Mouse (Mus musculus) right cerebral cortex, postnatal 25 days (tissue): ENCODE results near the gene Csnk1d.
A peak's percentile ranks its signal among the peaks of the same experiment; 100 is the strongest.

Source experiments
- DNase-seq: peaks from one replicate; pipeline ENCODE4 v3.0.0; 2022

The Csnk1d gene

DNA sequence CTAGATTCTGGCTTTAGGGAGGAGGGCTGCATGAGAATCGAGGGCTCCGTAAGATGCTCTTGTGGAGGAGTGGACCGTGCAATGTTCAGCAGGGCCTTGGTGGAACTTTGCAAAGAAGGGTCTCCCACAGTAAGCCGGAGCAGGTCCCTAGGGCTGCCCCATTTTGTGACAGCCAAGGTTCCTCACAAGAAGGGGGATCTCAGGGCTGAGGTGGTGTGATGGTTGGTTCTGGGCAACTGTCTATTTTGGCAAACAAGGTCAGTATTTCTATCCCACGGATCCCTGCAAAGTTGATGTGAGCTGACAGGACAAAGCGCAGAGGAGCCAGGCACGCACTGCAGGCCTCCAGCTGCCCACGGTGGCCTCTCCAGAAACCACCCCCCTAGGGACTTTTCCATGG is 39.9 kb downstream of the Csnk1d start:
- no peak for DNase-seq

GRCm38 (mm10) chr11:120950281-120951202 is 40.6 kb downstream of the Csnk1d start:
- peak; percentile 70 for DNase-seq

- no peak for DNase-seq
Measured at GRCm38 (mm10) chr11:120949863-120950262, 41.3 kb downstream of the Csnk1d start.

- no peak for DNase-seq
Measured at GRCm38 (mm10) chr11:120948861-120949851, 42.0 kb downstream of the Csnk1d start.

DNA sequence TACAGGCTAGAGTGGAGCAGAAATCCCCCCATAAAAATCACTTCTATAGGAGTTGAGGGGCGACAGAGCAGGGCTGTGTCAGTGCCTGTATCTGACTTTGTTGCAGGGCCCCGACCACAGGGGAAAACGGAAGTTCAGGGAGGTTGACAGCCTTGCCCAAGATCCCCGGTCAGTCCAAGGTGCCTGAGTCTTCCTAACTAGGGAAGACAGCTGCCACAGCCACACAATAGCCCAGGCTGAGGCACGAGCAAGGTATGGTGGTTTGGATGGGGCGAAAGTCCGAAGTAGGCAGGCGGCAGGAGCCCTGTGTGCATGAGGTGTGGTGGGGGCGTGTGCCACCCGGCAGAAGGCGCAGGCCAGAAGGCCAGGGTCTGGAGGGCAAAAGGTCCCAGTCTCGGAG is 42.8 kb downstream of the Csnk1d start, which contains the start of gene Slc16a3:
Gene Slc16a3, plus strand, starts transcription at position 153 of the 400 bp plus-strand sequence.
- DNase-seq = no peak

DNA sequence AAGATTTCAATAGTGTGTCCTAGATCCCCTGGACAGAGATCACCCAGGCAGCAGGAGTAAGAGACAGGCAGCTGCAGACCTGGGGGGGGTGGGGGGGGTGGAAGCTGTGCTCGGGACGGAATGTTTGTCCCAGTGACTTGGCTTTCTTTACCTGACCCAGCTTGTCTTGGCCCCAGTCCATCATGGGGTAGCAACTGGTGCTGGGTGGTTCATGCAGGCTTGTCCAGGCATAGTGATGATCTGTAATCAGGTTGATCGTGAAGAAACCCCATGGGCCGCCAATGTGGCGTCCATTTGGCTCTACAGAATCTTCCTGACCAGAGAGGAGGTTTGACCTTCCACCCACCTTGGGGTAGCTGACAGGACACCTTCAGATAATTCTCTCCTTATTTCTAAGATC is 45.2 kb downstream of the Csnk1d start:
- no peak for DNase-seq

DNA sequence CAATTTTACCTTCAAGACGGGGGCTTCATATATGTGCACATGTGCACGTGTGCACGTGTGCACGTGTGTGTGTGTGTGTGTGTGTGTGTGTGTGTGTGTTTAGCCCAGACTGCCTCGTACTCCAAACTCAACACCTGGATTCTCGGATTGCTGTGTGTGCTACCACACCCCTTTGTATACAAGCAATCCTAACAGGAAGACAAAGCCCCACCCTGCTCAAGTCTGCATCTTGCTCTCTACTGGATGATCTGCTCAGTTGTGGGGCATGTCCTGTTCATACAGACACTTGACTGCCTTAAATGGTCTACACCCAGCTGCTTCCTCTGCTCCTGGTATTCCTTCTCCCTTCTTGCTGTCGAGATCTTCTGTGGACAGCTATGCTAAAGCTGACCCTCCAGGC is 45.9 kb downstream of the Csnk1d start:
- DNase-seq = no peak

DNA sequence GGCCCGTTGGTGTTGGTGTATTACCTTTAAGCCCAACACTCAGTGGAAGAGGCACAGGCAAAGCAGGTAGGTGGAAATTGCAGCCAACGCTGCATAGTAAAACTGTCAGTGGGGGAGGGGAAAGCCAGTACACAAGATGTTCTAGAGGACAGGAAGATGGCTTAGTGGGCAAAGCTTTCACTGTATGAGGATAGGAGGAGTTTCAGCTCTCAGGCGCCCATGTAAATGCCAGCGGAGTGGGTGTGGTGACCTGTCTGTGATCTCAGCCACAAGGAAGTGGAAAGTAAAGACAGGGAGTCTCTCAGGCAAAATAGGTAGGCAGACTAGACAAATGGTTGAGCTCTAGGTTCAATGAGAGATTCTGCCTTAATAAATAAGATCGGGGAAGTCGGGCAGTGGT is 50.2 kb downstream of the Csnk1d start:
- no peak for DNase-seq

GRCm38 (mm10) chr11:120939712-120940341 is 51.3 kb downstream of the Csnk1d start:
- no peak for DNase-seq

GRCm38 (mm10) chr11:120938795-120939194 is 52.3 kb downstream of the Csnk1d start:
- DNase-seq = no peak

- no peak for DNase-seq
Measured at GRCm38 (mm10) chr11:120937976-120938375, 53.2 kb downstream of the Csnk1d start.

DNA sequence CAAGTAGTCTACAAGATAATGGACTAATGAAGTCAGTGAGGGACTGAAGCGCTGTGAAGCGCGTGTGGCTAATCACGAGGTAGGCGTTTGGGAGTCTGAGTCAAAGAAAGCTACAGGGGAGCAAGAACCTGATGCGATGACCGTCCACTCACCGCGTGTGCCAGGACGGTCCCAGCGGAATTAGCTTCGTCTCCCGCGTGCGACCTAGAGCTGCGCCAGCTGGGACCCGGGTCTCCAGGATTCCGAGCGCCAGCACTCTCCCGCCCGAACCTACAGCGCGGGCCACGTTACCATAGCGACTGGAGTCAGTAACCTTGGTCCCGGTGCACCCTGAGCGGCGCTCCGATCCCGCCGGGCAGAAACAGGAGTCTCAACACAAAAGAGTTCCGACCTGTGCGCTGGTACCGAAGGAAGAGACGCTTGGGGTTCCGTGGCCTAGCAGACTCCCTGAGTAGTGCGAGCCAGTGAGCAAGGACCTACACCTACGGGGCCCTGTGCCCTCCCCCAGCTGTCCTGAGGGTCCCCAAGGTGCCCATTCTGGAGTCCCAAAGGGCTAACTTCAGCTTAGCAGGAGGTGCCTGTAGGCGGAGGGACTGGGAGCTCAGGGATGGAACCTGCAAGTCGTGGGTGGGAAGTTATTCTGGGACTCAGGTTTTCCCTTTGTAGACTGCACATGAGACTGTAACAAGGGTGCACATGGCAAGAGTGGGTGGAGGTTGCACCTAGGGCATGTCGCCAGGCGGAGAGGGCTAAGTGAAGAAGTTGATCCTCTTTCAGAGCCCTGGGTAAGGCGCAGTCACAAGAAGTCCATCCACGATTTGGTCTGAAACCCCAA is 58.3 kb downstream of the Csnk1d start, which contains the start of gene Ccdc57:
Gene Ccdc57, minus strand, starts transcription at position 309 of the 835 bp plus-strand sequence.
- DNase-seq = peak; percentile 90

- no peak for DNase-seq
Measured at GRCm38 (mm10) chr11:120931479-120931878, 59.7 kb downstream of the Csnk1d start.

- no peak for DNase-seq
Measured at GRCm38 (mm10) chr11:120928468-120928867, 62.7 kb downstream of the Csnk1d start.

- no peak for DNase-seq
Measured at GRCm38 (mm10) chr11:120922528-120922927, 68.6 kb downstream of the Csnk1d start.

- DNase-seq = no peak
Measured at GRCm38 (mm10) chr11:120917756-120918155, 73.4 kb downstream of the Csnk1d start.

DNA sequence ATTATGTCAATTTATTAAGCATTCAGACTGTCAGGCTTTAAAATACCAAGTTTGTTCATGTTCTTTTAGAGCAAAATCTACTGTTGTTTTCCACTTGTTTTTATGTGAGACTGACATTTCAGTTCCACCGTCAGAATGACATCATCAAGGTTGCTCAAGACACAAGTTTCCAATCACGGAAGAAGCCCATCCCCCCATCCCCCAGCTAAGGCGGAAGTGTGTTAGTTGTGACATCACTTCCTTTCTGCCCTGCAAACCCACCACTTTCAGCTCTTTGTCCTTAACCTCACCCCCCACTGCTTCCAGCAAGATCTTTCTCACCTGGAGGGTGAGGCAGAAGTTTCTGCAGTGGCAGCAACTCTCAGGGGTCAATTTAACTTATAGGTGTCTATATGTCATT is 74.7 kb downstream of the Csnk1d start:
- DNase-seq = no peak

- DNase-seq = no peak
Measured at GRCm38 (mm10) chr11:120913796-120914195, 77.3 kb downstream of the Csnk1d start.
